Mouse (Mus musculus) spleen, adult 2 months (tissue): ENCODE measurements around the gene Tenm3.

Experiments
- CTCF ChIP-seq: fragments of 200-500 bp; IDR thresholded peaks from 2 replicates; pipeline ENCODE4 v1.5.1; 2011; ENCODE audit warnings: mild to moderate bottlenecking, inconsistent platforms; ENCODE audit not compliant: insufficient read depth, insufficient read length, insufficient replicate concordance; ENCODE audit errors: extremely low read depth
- POLR2A ChIP-seq: fragments of 200-500 bp; IDR thresholded peaks from 2 replicates; pipeline ENCODE4 v1.6.1; 2011; ENCODE audit warnings: low read depth, low read length, inconsistent platforms

DNA sequence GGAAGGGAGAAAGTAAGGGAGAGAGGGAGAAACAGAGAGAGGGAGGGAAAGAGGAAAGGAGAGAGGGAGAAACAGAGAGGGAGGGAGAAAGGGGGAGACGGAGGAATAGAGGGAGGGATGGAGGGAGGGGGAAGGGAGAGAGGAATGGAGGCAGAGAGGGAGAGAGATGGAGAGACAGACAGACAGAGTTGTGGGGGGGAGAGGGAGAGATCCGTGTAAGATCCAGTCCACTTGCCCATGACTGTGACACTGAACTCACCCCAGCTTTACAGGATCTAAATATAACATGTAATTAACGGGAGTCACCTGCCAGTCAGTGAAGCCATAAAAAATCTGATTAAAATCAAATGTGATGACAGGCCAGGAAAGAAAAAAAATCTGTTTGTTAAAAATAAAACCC is 172.9 kb downstream of the Tenm3 start:
- no peak for TF ChIP-seq CTCF
- TF ChIP-seq POLR2A, result no peak
